Mouse (Mus musculus): ENCODE measurements around the gene Crmp1.

- TF ChIP-seq RAD21 (IDR thresholded peaks at IDR 0.05; ENCODE audit: low read depth, low read length) (no peak), MAFK (IDR thresholded peaks at IDR 0.05; ENCODE audit: insufficient replicate concordance, low read length) (no peak), ZMIZ1 (IDR thresholded peaks at IDR 0.05; ENCODE audit: low read depth, low read length) (no peak), E2F4 (IDR thresholded peaks at IDR 0.05; ENCODE audit: insufficient replicate concordance, low read depth, low read length) (no peak)
These were observed 77.0 kb downstream of the Crmp1 start for GRCm38 (mm10) chr5:37318715-37319114.

Measured in CH12.LX (cell line).